Mouse (Mus musculus) olfactory bulb, adult 2 months (tissue): Measurements from ENCODE around the gene Rgma.

ENCODE experiments used
- CTCF ChIP-seq: fragments of 200-500 bp; IDR thresholded peaks from 2 replicates; pipeline ENCODE4 v1.5.1; 2012; ENCODE audit warnings: low read depth, mild to moderate bottlenecking, low read length, moderate library complexity; ENCODE audit not compliant: insufficient read depth
- POLR2A ChIP-seq: fragments of 200-500 bp; IDR thresholded peaks from 2 replicates; pipeline ENCODE4 v1.6.1; 2012; ENCODE audit warnings: mild to moderate bottlenecking, low read depth, low read length, moderate library complexity; ENCODE audit not compliant: insufficient read depth

DNA sequence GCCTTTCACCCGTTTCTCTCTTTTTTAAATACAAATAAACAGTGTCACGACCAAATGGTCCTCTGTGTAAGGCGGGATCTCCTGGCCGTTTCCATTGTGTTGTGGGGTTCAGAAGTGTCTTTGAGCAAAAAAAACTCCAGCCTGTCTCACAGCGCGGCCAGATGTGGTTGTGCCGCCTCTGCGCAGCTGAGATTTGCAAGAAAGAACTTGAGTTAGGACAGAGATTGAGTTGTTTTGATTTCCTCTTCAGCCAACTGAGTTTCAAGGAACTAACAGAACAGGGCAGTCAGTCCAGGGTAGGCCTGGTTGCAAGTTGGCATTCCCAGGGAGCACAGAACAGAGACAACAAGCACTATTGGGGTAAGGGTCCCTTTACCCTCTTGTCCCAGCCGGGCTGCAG is 17.1 kb downstream of the Rgma start:
- no peak for TF ChIP-seq CTCF
- no peak for TF ChIP-seq POLR2A
